Mouse (Mus musculus): ENCODE data around the gene Vmn2r112. TPM values are rescaled to one million over a fixed set of nuclear protein-coding genes. Genes with fewer than 3 reads are reported as not detected.
"Not testable (repeated sequence)": the region's sequence is repeated elsewhere in the genome, so short reads cannot be mapped to it uniquely, and the experiment has no call there.

Gene Vmn2r112
- polyA plus RNA-seq (2012; rRNA removed) (not detected in 2 replicates), polyA plus RNA-seq (2014; fragmentation: Nextera tagmentation; extraction: Ambion mirVana) (not detected in 2 replicates)

DNA sequence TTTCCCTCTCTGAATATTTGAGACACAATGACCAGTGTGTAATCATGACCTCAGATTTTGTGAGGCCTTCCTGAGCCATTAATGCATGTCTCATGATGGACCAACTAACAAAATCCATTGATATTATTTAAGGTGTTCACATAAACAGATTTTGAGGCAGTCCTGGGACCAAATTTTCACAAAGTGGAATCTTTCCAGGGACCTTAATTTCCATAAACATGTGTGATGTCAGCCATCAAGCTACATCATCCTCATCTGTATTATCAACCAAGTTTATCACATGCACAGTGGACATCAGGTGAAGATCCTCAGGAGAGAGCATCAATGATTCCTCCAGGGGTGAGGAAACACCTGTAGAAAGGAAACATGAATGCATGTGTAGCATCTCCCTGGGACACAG is at the start of gene Vmn2r112:
TSS of gene Vmn2r112 (plus strand) at position 301 of the 400 bp plus-strand sequence.
- not testable (repeated sequence) for H3K4me2 ChIP-seq (ENCODE audit: low read depth); H3K4me1 ChIP-seq (replicated peaks; ENCODE audit: control insufficient read depth in 2 of 2, insufficient read depth in 2 of 2, low read length in 1 of 2); H3K9me3 ChIP-seq (ENCODE audit: control insufficient read depth, low read length); H3K27ac ChIP-seq; H3K4me3 ChIP-seq (ENCODE audit: insufficient read depth in 1 of 2, low read depth in 2 of 2, low read length in 2 of 2); H3K36me3 ChIP-seq (replicated peaks; ENCODE audit: control insufficient read depth, insufficient read depth, low read depth); DNase-seq (ENCODE audit: low read depth in 3 of 3, low spot score in 3 of 3); H3K27me3 ChIP-seq (ENCODE audit: control insufficient read depth, insufficient read depth, low read length); ATAC-seq (ENCODE audit: insufficient read depth); H3K9ac ChIP-seq (replicated peaks)

GRCm38 (mm10) chr17:22573382-22573781 is 27.4 kb upstream of the Vmn2r112 start, which contains the start of gene Vmn2r111:
Vmn2r111 (minus strand) TSS chr17:22573482.
- not testable (repeated sequence) for DNase-seq (ENCODE audit: low read depth in 3 of 3, low spot score in 3 of 3); H3K27me3 ChIP-seq (ENCODE audit: control insufficient read depth, insufficient read depth, low read length); H3K36me3 ChIP-seq (replicated peaks; ENCODE audit: control insufficient read depth, insufficient read depth, low read depth); H3K4me3 ChIP-seq (ENCODE audit: insufficient read depth in 1 of 2, low read depth in 2 of 2, low read length in 2 of 2); ATAC-seq (ENCODE audit: insufficient read depth); H3K4me2 ChIP-seq (ENCODE audit: low read depth); H3K4me1 ChIP-seq (replicated peaks; ENCODE audit: control insufficient read depth in 2 of 2, insufficient read depth in 2 of 2, low read length in 1 of 2); H3K27ac ChIP-seq; H3K9me3 ChIP-seq (ENCODE audit: control insufficient read depth, low read length); H3K9ac ChIP-seq (replicated peaks)
- 28% methylated on average over 1 of the region's 1 CpGs for WGBS (ENCODE audit: insufficient replicate concordance)

DNA sequence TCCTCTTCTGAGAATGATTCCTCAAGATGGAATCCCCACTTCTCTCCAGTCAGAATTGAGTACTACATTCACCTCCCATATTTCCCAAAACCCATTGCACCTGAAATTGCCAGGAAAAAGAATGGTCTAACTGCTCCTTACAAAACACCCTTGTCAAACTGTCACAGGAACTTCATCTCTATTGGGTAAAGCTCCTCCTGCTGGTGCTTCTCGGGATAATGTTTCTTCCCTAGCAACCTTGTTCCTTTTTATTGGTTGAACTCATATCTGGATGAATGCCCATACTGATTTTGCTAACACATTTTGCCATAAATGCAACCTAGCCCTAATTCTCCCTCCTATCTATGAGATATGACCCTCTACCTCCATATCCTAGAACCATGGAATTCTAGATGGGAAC is 29.9 kb downstream of the Vmn2r112 start:
- Histone ChIP-seq H3K9me3 (ENCODE audit: control insufficient read depth, low read length) (no peaks in the 10 kb centered on the region), H3K9ac (replicated peaks) (no peak overlapping the region), H3K36me3 (replicated peaks; ENCODE audit: control insufficient read depth, insufficient read depth, low read depth) (no peaks in the 10 kb centered on the region), H3K27me3 (ENCODE audit: control insufficient read depth, insufficient read depth, low read length) (no peaks in the 10 kb centered on the region), H3K4me1 (replicated peaks; ENCODE audit: control insufficient read depth in 2 of 2, insufficient read depth in 2 of 2, low read length in 1 of 2) (no peaks in the 10 kb centered on the region), H3K27ac (no peak overlapping the region), H3K4me2 (ENCODE audit: low read depth) (no peak overlapping the region), H3K4me3 (ENCODE audit: insufficient read depth in 1 of 2, low read depth in 2 of 2, low read length in 2 of 2) (no peak overlapping the region)
- no peak for TF ChIP-seq CTCF (IDR thresholded peaks at IDR 0.05; ENCODE audit: low read depth)
- no peak for TF ChIP-seq EP300 (IDR thresholded peaks at IDR 0.05; ENCODE audit: low read depth)
- ATAC-seq (ENCODE audit: insufficient read depth) = no peak
- WGBS (ENCODE audit: insufficient replicate concordance) = 46% methylated on average over 1 of the region's 1 CpGs
- DNase-seq (ENCODE audit: low read depth in 3 of 3, low spot score in 3 of 3) = no peak

Other genes starting within 250 kb of the Vmn2r112 start
- gene Zfp944, start 239.6 kb upstream of the Vmn2r112 start, polyA plus RNA-seq (2012; rRNA removed) = 1.4 and 2.7 TPM in 2 replicates
- 5.6 and 5.9 TPM in 2 replicates for gene Zfp944, start 239.6 kb upstream of the Vmn2r112 start, polyA plus RNA-seq (2014; fragmentation: Nextera tagmentation; extraction: Ambion mirVana)
- 0.64 and 1.3 TPM in 2 replicates for gene Zfp758, start 239.5 kb upstream of the Vmn2r112 start, polyA plus RNA-seq (2012; rRNA removed)
- gene Zfp758, start 239.5 kb upstream of the Vmn2r112 start, polyA plus RNA-seq (2014; fragmentation: Nextera tagmentation; extraction: Ambion mirVana) = 4.7 and 4.8 TPM in 2 replicates
- 0.67 and 1.5 TPM in 2 replicates for gene Zfp946, start 176.7 kb upstream of the Vmn2r112 start, polyA plus RNA-seq (2012; rRNA removed)
- gene Zfp946, start 176.7 kb upstream of the Vmn2r112 start, polyA plus RNA-seq (2014; fragmentation: Nextera tagmentation; extraction: Ambion mirVana) = 2.3 and 2.6 TPM in 2 replicates
- not detected in 2 replicates for gene Vmn2r111, start 27.5 kb upstream of the Vmn2r112 start, polyA plus RNA-seq (2012; rRNA removed)
- gene Vmn2r111, start 27.5 kb upstream of the Vmn2r112 start, polyA plus RNA-seq (2014; fragmentation: Nextera tagmentation; extraction: Ambion mirVana) = not detected in 2 replicates